In genomic region chr5:47557152-47557800, GRCm38 (mm10) we compare ENCODE assay signal across 25 mouse cellular contexts.
A peak's percentile ranks its signal among the peaks of the same experiment; 100 is the strongest.
DNase-seq lines count a peak whose midpoint lies in the region; ATAC-seq and TF ChIP-seq lines count a peak whose summit lies in the region.
"Had no signal": no experiment of that assay in that cellular context is flagged by ENCODE, and none has a peak within 500 bp of the region (broad histone marks: within the 10 kb centered on the region; RNA-seq: fewer than 3 reads in every experiment).

No protein-coding gene starts in this region.

- no peaks in the 10 kb centered on the region for H3K9me3 ChIP-seq in forebrain, embryonic 11.5 days (ENCODE audit: control insufficient read depth, low read length)
- no peaks in the 10 kb centered on the region for H3K9me3 ChIP-seq in forebrain, postnatal 0 days (ENCODE audit: low read length)
- no peaks in the 10 kb centered on the region for H3K9me3 ChIP-seq in kidney, embryonic 16.5 days (ENCODE audit: low read length)
- no peaks in the 10 kb centered on the region for H3K9me3 ChIP-seq in forebrain, embryonic 14.5 days (replicated peaks; ENCODE audit: control insufficient read depth, low read length)
- H3K9me3 ChIP-seq: embryonic facial prominence, embryonic 13.5 days; heart, embryonic 10.5 days; limb, embryonic 13.5 days; liver, embryonic 13.5 days; midbrain, embryonic 10.5 days had no signal

- no peak for DNase-seq in forebrain, embryonic 11.5 days (ENCODE audit: low spot score)
- no peak for DNase-seq in forebrain, postnatal 0 days
- DNase-seq in kidney, postnatal 36 days = no peak
- peak; percentile 80 for DNase-seq in brain, embryonic 14.5 days (ENCODE audit: low read depth)
- DNase-seq in forebrain, embryonic 14.5 days (ENCODE audit: low spot score) = peak; percentile 59
- no peak for DNase-seq in lung, postnatal 4 days
- DNase-seq in adrenal gland, postnatal 4 days (ENCODE audit: low spot score in 2 of 2) = no peak
- DNase-seq: adrenal gland, postnatal 10 days; cerebellum, adult 11 months; cerebellum, postnatal 25 days; gastrocnemius, postnatal 36 days; heart, postnatal 10 days; kidney, adult 2 months; liver, embryonic 13.5 days; lung, embryonic 14.5 days; lung, postnatal 36 days; right cerebral cortex, postnatal 25 days; thymus, postnatal 36 days had no signal

- ATAC-seq in forebrain, embryonic 11.5 days (replicated peaks; ENCODE audit: low FRiP score) = peak; percentile 86
- ATAC-seq in forebrain, postnatal 0 days = no peak
- ATAC-seq in kidney, embryonic 16.5 days (ENCODE audit: low FRiP score, low TSS enrichment) = peak; percentile 90; the same call in 1 of the 2 replicates
- ATAC-seq in forebrain, embryonic 14.5 days = peak; percentile 87
- ATAC-seq: activated CD4-positive, CD25-positive, alpha-beta regulatory T cell, adult 4 months; CD4-positive, CD25-positive, alpha-beta regulatory T cell, adult 4 months had no signal

- no peak overlapping the region for H3K9ac ChIP-seq in forebrain, embryonic 11.5 days (ENCODE audit: low read length)
- H3K9ac ChIP-seq in forebrain, postnatal 0 days = no peak overlapping the region
- no peak overlapping the region for H3K9ac ChIP-seq in kidney, embryonic 16.5 days (replicated peaks; ENCODE audit: low read length)
- H3K9ac ChIP-seq in forebrain, embryonic 14.5 days (ENCODE audit: low read length) = no peak overlapping the region
- H3K9ac ChIP-seq: embryonic facial prominence, embryonic 13.5 days; limb, embryonic 13.5 days; liver, embryonic 13.5 days; lung, embryonic 14.5 days had no signal

- no peak for TF ChIP-seq CTCF in forebrain, postnatal 0 days (IDR thresholded peaks at IDR 0.05; ENCODE audit: low read depth)
- TF ChIP-seq CTCF in brain, embryonic 14.5 days (IDR thresholded peaks at IDR 0.05; ENCODE audit: borderline replicate concordance, extremely low read depth, insufficient read depth, insufficient read length) = no peak

- H3K27ac ChIP-seq in forebrain, embryonic 11.5 days (ENCODE audit: low read depth, low read length) = no peak overlapping the region
- no peak overlapping the region for H3K27ac ChIP-seq in forebrain, postnatal 0 days (ENCODE audit: low read depth, low read length)
- H3K27ac ChIP-seq in kidney, embryonic 16.5 days (ENCODE audit: low read length) = no peak overlapping the region
- H3K27ac ChIP-seq in forebrain, embryonic 14.5 days (ENCODE audit: low read depth, low read length) = no peak overlapping the region
- H3K27ac ChIP-seq: embryonic facial prominence, embryonic 13.5 days; heart, embryonic 10.5 days; limb, embryonic 13.5 days; liver, embryonic 13.5 days; midbrain, embryonic 10.5 days had no signal

- no peak overlapping the region for H3K4me2 ChIP-seq in forebrain, embryonic 11.5 days (ENCODE audit: low read depth, low read length, severe bottlenecking)
- H3K4me2 ChIP-seq in forebrain, postnatal 0 days (ENCODE audit: low read depth) = no peak overlapping the region
- H3K4me2 ChIP-seq in kidney, embryonic 16.5 days (replicated peaks; ENCODE audit: low read depth, low read length) = no peak overlapping the region
- H3K4me2 ChIP-seq in forebrain, embryonic 14.5 days (ENCODE audit: low read length) = no peak overlapping the region
- H3K4me2 ChIP-seq: embryonic facial prominence, embryonic 13.5 days; limb, embryonic 13.5 days; liver, embryonic 13.5 days; lung, embryonic 14.5 days had no signal

- WGBS in forebrain, embryonic 11.5 days = 24% methylated on average over 8 of the region's 8 CpGs
- WGBS in forebrain, postnatal 0 days = 13% methylated on average over 8 of the region's 8 CpGs
- 40% methylated on average over 8 of the region's 8 CpGs for WGBS in kidney, embryonic 16.5 days
- 9% methylated on average over 8 of the region's 8 CpGs for WGBS in forebrain, embryonic 14.5 days

- H3K4me3 ChIP-seq in forebrain, embryonic 11.5 days (ENCODE audit: low read depth, low read length) = no peak overlapping the region
- no peak overlapping the region for H3K4me3 ChIP-seq in forebrain, postnatal 0 days (ENCODE audit: low read depth, low read length)
- no peak overlapping the region for H3K4me3 ChIP-seq in kidney, embryonic 16.5 days (ENCODE audit: low read length)
- H3K4me3 ChIP-seq in forebrain, embryonic 14.5 days (ENCODE audit: low read depth, low read length) = no peak overlapping the region
- H3K4me3 ChIP-seq: embryonic facial prominence, embryonic 13.5 days; heart, embryonic 10.5 days; limb, embryonic 13.5 days; liver, embryonic 13.5 days; midbrain, embryonic 10.5 days had no signal

- no peak for TF ChIP-seq POLR2A in brain, embryonic 14.5 days (IDR thresholded peaks at IDR 0.05; ENCODE audit: borderline replicate concordance, extremely low read depth, insufficient read depth, insufficient read length, poor library complexity, severe bottlenecking)

- no peaks in the 10 kb centered on the region for H3K36me3 ChIP-seq in forebrain, embryonic 11.5 days (ENCODE audit: control insufficient read depth, insufficient read depth, low read length)
- no peaks in the 10 kb centered on the region for H3K36me3 ChIP-seq in forebrain, postnatal 0 days (ENCODE audit: insufficient read depth)
- H3K36me3 ChIP-seq in kidney, embryonic 16.5 days (ENCODE audit: insufficient read depth, low read length) = no peaks in the 10 kb centered on the region
- no peaks in the 10 kb centered on the region for H3K36me3 ChIP-seq in forebrain, embryonic 14.5 days (ENCODE audit: control insufficient read depth, insufficient read depth, low read length)
- H3K36me3 ChIP-seq: embryonic facial prominence, embryonic 13.5 days; heart, embryonic 10.5 days; limb, embryonic 13.5 days; liver, embryonic 13.5 days; midbrain, embryonic 10.5 days had no signal

- H3K27me3 ChIP-seq in forebrain, embryonic 11.5 days (ENCODE audit: control insufficient read depth, insufficient read depth, low read length) = no peaks in the 10 kb centered on the region
- no peaks in the 10 kb centered on the region for H3K27me3 ChIP-seq in forebrain, postnatal 0 days (ENCODE audit: insufficient read depth, low read length)
- H3K27me3 ChIP-seq in kidney, embryonic 16.5 days (ENCODE audit: insufficient read depth, low read length) = no peaks in the 10 kb centered on the region
- H3K27me3 ChIP-seq in forebrain, embryonic 14.5 days (replicated peaks; ENCODE audit: control insufficient read depth, insufficient read depth, low read length) = no peaks in the 10 kb centered on the region
- H3K27me3 ChIP-seq: embryonic facial prominence, embryonic 13.5 days; limb, embryonic 13.5 days; liver, embryonic 13.5 days had no signal

- no peaks in the 10 kb centered on the region for H3K4me1 ChIP-seq in forebrain, embryonic 11.5 days (replicated peaks; ENCODE audit: control insufficient read depth, insufficient read depth, low read length)
- no peaks in the 10 kb centered on the region for H3K4me1 ChIP-seq in forebrain, postnatal 0 days (ENCODE audit: insufficient read depth)
- no peaks in the 10 kb centered on the region for H3K4me1 ChIP-seq in kidney, embryonic 16.5 days (ENCODE audit: insufficient read depth, low read length)
- no peaks in the 10 kb centered on the region; the same call in 1 of the 2 replicates for H3K4me1 ChIP-seq in forebrain, embryonic 14.5 days (ENCODE audit: control insufficient read depth, insufficient read depth, low read length)
- H3K4me1 ChIP-seq: embryonic facial prominence, embryonic 13.5 days; heart, embryonic 10.5 days; limb, embryonic 13.5 days; liver, embryonic 13.5 days had no signal

Comparison
In these comparisons a context has a peak if more than half of its experiments do, and no peak if none do; other contexts are left out.
1. DNase-seq: peak in brain, embryonic 14.5 days (single experiment) and forebrain, embryonic 14.5 days (single experiment); none in forebrain, embryonic 11.5 days (single experiment), forebrain, postnatal 0 days (single experiment), kidney, postnatal 36 days (0 of 2), lung, postnatal 4 days (0 of 2) and adrenal gland, postnatal 4 days (0 of 2).